Mouse (Mus musculus): ENCODE results near the gene A930004D18Rik. TPM values are rescaled to one million over a fixed set of nuclear protein-coding genes. Genes with fewer than 3 reads are reported as not detected.

A930004D18Rik gene
- total RNA-seq, 2 experiments from 2014 or later: 1.4 to 1.9 TPM

DNA sequence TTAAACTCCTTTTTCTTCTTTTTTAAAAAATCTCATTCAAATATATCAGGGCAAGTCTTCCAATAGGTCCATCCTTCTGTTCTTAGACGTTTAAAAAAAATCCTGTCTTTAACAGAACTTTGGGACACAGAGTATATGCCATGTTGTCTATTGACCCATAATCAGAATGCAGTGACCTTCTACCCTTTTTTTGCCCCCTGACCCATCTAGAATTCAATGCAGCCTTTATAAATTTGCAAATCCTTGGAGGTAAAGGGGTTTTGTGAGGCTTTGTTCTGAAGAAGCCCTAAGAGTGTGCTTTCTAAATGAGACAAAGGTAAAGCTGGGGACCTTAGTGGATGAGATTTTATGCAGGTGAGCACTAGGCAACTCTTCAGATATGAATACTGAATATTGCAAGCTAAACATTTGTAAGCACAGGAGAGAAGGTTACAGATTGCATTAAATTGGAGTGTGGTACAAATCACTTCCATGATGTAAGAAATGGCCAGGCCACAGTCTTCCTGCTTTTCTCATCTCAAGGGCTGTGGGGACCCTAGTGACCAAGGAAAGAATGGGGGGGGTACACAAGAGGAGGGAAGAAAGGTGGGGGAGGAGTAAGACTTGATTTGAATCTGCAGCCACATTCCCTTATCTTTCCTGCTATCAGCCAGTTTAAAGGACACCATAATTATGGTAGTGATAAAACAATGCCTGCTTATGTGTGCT is 15.9 kb upstream of the A930004D18Rik start:
- DNase-seq: no peak

DNA sequence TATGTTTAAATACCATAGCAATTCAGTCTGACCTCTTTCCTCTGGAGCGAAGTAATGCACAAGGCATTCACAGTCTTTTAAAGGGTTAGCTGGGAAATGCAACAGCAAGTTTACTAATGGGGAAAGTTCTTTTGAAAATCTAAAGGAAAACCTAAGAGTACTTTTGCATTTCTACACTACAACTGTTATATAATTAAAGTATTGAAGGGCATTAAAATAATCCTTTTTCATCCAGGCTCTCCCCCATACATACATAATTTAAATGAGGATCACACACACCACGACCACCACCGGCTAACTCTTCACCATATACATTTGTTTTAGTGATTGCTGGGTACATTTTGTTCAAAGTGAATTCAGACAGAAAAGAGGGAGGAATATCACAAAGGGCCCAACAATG is 15.0 kb upstream of the A930004D18Rik start:
- no peak for DNase-seq

DNA sequence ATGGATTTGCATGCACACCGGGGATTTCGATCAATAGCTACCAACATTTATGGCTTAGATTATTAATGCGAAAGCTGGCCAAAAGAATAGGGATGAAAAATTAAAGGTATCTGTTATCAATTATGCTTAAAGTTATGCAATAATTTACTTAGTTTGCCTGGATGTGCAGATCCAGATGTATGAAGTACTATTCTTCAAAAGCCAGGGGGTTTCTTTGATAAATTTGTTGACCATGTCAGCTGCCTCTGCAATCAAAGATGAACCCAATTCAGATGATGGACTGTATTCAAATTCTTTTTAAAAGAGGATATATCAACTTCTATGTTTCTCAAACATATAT is 14.3 kb upstream of the A930004D18Rik start:
- DNase-seq: no peak

DNA sequence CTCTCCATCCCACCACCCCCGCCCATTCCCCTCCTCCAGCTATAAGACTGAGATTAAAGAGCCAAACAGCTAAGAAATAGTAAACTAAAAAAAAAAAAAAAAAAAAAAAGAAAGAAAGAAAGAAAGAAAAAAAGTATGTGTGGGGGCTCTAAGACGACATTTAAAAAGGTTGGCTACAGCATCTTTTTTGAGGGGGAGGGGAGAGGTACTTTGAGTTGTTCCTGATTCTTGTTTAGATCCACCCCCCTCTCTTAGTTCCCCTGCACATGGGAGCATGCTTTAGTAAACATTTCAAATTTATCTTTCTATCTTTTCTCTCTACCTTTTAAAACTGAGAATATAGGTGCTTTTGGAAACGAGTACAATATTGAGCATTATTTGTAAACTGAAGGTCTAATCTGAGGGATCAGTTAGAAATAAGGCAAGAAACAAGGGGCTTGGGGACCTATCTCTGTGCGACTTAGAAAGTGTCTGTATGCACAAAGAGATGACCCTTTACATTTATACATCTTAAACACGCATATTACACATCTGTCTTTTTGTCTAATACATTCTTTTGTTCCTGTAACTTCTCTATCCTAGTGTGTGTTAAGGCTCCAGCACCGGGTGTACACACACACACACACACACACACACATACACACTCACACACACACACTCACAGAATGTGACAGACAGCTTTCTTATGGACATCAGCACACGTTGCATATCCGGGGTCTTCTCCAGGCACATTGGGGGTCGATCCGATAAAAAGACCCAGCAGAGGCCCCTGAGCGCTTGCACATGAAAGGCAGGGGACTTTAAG is 13.7 kb upstream of the A930004D18Rik start:
- DNase-seq: no peak

DNA sequence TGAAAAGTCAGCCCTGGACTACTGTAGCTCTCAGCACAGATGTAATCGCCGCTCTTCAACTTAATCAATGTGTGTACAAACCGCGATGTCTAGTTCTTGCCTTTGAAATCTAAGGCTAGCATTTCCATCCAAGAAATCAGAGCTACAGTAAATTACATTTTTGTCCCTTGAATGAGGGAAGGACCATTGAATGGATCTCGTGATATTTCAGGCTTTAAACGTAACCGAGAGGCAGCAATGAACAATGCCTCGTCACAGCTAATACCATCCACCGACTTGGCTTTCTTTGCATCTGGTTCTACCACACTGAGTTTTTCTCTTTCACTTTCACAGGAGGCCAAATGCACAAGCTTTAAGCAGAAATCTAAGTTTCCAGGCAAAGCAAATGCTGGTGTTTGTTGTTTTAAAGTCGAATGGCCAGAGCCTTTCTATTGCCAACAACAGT is 13.0 kb upstream of the A930004D18Rik start:
- DNase-seq: no peak

DNA sequence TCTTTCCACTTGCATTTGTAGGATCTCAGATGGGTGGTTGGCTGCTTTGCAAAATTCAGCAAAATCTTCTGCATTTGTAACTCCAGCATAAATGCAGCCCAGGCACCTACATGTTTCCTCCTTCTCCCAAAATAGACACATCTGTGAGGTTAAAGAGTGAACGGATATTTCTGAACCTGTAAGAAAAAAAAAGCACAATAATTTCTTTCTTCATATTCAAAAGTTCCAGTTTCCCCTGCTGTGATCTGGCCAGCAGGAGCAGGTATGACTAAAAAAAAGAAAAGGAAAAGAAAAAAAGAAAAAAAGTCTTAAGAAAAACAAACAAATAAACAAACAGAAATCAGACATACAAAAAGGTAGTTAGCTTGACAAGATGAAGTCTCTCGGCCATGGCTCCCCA is 12.5 kb upstream of the A930004D18Rik start:
- DNase-seq: no peak

DNA sequence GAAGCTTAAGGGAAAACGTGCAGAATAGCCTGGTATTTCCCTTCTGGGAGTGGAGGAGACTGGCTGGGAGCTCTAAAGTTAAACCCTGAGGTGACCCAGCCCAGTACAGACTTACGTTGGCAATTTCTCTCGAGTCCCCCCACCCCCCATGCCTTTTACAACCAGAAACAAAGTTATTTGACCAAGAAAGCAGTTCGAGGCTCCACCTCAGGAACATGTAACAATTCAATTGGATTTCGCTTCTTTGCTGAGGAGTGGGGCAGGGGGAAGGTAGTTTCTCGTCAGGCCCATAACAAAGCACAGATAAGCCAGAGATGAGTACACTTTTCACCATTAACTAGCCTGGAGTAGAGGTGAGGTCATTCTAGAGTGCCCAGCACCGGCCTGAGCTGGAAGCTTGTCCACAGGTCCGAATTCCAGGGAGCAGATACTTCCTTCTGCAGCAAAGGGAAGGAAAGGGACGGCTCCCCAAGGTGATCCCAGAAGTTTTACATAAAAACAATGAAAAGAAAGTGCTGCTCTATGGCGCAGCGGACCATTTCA is 11.8 kb upstream of the A930004D18Rik start:
- DNase-seq: peak in 1 of 2 experiments; percentile 31

DNA sequence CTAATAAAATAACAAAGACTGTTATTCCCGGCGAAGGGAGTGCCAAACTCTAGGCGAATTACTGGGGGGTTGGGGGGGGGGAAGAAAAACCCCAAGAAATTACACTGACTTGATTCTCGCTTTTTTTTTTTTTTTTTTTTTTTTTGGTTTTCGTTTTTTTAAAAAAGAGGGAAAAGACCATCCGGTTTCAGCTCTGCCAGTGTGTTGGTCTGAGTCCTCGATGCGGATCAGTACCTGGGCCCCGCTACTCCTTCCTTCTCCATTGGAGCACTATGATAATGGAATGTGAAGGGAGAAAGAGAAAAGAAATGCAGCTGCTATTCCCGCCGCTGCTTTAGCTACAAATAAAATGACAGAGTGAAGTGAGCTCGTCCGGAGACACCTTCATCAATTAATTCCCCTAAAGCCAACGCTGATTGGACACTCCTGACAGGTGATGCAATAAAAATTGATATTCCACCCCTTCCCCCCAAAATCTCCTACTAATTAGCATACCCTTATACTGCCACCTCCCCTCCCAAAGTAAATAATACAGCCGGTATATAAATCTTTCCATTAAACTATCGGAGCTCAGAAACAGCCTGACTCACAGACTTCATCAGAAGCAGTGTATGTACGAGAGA is 11.0 kb upstream of the A930004D18Rik start, which contains the start of gene Skida1:
Gene Skida1, minus strand, starts transcription at position 599 of the 623 bp plus-strand sequence.
- DNase-seq: peak; percentile 43 to 45

DNA sequence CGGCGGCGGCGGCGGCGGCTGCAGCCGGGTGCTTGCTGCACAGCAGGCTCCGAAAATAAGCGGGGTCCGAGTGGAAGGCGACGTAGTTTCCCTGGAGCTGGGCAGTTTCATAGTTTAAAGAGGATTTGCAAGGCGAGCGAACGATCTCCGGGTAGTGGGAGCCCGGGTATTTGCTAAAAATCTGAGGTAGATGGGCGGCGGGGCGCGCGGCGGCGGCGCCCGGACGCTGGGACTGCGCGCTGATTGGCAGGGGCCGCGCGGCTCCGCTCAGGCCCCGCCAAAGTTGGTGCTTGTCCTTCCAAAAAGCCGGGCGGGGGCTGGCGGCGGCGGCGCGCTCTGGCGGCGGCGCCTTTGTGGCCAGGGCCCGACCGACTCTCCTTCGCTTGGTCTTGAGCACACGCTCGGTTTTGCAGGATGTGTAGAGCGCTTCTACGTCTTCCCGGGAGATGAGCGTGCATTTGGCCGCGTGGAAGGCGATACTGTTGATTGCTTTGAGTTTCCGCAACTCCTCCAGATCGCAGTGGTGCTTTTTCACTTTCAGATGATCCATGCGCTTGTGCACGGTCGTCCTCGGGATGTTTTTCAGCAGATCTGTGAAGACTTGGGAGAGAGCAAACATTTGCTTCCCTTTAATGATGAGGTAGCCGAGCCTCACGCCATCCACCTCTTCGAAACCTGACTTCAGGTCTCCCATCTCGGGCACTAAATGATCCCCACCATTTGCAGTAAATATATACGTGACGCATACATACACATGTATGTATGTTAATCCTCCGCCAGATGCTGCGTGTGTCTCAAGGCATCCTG is 10.3 kb upstream of the A930004D18Rik start:
- peak; percentile 78 to 84 for DNase-seq

DNA sequence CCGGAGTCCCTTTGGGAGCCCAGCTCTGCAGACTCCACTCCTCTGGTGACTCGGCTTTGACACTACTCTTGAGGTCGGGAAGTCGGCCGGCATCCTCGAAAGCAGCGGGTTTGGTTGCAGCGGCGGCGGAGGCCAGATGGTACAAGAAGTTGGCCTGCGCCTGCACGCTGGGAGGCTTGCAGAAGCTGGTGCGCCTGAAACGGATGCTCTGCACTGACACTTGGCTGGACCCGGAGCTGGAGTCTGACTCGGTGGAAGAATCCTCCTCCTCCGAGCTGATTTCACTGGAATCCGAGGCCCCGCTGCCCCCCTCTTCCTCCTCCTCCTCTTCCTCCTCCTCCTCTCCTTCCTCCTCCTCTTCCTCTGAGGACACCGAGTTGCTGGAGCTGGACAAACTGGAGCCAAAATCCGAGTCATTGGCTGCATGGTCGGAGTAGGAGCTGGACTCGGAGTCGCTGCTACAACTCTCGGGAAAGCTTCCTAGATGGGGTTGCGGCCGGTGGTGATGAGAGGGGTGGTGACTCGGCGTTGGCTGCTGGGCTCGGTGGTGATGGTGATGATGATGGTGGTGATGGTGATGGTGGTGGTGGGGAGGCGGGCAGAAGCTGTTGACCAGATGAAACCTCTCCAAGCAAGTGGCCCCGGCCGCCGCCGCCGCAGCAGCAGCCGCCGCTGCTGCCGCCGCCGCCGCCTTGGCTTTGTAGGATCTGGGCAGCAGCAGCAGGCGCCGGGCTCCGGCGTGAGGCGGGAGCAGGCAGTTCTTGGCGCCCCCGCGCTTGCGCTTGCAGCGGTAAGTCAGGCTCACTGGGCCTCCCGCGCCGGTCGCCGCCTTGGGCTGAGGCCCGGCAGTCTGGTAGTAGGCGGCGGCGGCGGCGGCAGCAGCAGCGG is 9.5 kb upstream of the A930004D18Rik start:
- DNase-seq: peak; percentile 70 to 76

DNA sequence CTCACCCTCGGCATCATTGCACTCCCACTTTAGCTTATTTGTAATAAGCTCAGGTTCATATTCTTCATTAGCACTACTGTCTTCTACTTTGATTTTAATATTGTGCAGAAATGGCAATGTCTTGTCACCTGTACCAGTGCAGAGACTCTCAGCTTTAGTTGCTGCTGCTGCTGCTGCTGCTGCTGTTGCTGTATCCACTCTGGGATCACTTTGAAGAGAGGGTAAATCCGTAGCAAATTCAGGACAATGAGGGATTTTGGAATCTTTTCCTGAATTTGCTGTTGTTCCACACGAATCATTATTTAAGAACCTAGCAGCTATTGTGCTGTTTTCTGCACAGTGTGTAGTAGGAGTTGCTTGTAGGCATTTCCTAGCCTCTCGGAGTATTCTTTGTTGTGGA is 8.6 kb upstream of the A930004D18Rik start:
- DNase-seq: no peak

DNA sequence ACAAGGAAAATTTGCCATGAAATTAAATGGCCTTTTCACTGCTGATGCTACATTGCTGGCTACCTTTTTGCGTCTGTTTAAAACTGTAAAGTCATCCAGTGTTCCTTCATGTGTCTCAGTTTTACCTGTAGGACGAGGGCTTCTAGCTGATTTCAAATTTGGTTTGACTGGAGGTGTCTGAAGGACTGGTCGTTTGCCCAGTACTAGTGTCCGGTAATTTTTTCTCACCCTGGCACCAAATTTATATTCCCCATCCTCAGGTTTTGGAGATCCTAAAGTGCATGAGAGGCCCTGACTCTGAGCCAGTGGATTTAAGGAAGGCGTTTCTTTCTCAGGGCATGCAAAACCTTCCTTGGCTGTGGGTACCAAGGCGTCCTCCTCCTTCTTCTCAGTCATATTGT is 8.2 kb upstream of the A930004D18Rik start:
- no peak for DNase-seq

DNA sequence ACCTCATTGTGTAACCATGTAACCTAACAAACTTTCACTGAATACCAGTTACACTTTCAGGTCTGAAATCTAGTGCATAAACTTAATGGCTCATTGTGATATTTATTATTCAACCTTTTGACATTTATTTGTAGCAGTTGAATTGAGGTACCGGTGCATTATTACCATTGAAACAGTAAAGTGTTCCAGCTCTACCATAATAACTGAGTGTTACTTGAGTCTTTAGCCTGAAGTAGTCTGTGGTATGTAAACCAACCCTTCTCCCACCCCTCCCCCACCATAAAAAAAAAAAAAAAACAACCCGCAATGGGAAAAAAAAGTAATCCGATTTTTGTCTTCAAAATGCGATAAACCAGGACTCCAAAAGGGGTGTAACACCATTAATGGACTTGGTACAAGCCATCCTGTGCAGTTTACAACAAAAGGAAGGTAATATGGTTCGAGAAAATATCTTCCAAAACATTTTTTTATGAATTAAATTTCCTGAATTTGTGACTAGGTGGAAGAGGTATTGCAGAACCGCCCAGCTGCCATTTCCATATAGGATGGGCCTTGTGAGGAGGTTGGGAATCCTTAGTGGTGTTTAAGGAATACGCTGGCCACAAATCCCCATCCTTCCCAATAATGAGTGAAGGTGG is 7.7 kb upstream of the A930004D18Rik start:
- no peak for DNase-seq

DNA sequence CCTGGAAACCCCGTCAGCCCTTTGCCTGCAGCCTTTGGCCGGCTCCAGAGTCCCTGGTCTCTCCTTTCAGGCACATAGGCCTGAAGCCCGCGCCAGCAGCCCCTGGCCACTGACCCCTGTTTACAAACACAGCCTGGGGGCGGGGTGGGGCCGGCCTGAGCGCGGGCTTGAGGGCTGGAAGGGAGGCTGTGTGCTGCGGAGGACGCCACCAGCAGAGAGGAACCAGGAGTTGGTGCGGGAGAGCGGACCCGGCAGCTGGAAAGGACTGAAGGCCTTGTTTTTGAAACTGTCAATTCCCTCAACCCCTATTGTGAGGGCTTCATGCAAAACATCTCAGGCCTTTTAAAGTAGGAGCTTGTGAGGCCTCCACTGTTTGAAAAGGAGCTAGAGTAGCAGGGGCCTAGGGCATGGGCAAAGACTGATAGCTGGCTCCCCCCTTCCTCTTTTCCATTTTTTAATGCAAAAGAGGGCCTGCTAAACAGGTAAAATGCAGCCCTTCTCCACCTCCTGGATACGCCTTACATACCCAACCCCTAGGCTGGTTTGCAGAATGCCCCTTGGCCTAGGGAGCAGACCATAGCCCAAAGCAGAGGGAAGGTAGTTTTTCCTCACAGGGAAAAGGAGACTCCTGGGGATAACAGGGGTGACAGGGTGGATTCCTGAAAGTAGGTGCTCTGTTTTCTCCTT is 3.8 kb upstream of the A930004D18Rik start:
- DNase-seq: no peak

DNA sequence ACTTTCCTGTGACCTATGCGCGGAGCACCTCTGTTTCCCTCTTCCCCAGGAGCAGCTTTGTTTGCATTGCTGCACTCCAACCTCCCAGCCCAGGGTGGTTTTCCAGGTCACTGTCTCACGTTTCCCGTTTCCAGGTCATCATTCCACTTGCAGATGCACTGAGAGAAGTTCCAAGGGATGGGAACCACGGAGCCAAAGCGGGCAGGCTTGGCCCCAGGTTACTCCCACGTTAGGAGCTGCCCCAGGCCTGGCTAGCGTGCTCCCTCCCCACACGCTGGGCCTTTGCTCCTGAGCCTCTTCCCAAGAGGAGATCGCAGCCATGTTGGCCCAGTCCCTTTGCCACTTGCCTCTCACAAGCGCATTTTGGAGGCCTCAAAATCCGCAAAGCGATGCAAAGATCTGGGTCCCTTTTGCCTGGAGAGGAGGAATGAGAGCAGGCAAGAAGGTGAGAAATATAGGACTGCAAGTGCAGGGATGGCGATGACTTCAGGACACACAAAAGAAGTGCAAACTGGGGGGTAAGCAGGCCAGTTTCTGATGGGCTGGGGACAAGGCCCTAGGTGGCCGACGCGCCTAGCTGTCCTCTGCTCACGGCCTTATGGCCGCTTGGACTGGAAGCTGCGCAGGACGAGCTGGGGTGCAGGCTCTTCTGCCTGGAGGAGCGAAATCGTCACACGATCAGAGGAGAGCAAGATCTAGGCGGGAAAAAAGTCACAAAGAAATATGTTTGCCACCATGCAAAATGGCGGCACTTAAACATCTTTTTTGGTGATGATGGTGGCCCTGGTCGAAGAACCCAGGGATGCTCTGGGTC is 3.0 kb upstream of the A930004D18Rik start:
- DNase-seq: no peak

DNA sequence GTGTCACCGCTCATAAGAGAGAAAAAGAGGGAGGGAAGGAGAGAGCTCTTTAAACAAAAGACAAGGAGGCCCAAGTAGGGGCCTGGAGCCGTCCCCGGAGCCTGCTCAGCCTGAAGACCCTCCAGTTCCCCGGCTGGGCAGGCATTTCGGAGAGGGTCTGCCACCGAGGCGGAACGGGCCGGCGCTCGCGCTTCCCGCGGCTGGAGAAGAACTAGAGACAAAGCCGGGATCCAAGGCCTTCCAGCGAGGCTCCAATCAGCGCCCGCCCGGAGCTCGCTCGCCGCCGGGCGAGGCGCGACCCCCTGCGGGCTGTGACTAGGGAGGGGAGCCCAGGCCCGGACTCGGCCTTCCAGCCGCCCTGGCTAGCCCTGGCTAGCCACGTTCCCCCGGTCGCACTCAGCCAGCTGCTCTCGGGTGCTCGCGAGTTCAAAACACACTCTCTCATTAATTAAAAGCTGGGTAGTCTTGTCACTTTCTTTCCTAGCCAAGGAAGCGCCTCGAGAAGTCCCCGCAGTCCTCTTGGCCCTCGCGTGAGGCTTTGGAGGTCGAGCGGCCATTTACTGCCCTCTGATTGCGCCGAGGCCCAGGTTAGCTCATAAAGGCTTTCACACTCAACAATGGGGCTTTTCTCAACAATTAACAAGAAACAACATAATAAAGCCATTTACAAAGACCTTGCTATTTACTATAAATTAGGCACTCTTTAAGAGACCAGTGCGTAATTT is 2.2 kb upstream of the A930004D18Rik start:
- DNase-seq: peak in 1 of 2 experiments; percentile 41

DNA sequence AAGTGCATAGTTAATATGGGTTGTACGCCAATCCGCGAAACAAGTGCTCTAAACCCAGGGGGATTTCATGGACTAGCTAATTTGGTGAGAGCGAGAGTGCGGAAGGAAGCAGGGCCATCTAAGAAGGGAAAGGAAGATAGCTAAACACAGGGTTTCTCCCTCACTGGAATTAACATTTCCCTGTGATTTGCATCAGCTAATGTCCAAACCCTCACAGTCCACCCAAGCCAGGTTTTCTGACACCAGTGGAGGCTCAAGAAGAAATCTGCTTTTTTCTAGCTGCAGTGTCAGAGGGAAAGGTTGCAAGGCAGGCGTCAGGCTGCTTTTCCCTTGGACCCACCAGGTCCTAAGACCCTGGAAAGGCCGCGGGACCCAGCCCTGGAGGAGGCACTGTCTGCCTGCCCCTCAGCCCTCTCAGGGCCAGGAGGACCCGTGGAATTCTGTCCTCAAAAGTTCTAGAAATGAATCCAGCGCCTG is 1.4 kb upstream of the A930004D18Rik start:
- DNase-seq: no peak

All from adrenal gland, postnatal 36 days (tissue).